Mouse (Mus musculus): ENCODE measurements at regions not wholly inside any gene's neighbourhood (a gene's known extent, or its start where the extent isn't known, plus 50 kb on each side); places are given as distances from the start of the nearest gene placed in this dataset.

GRCm38 (mm10) chr10:17042090-17042489 is 680.9 kb upstream of the Cited2 start:
- intact Hi-C loops (cut with DNase I), result no loop called here

GRCm38 (mm10) chr10:17042973-17043372 is 680.0 kb upstream of the Cited2 start:
- H3K27ac ChIP-seq, result no peak overlapping the region

More at GRCm38 (mm10) chr10:17042090-17042489, 680.9 kb upstream of the Cited2 start:
- H3K4me3 ChIP-seq, result no peak overlapping the region
- peaks cover 2% of the 10 kb centered on the region for H3K4me1 ChIP-seq (ENCODE audit: control insufficient read depth, insufficient read depth, low read length)
- WGBS, result 87% methylated on average over 1 of the region's 1 CpGs
- no peak overlapping the region for H3K9ac ChIP-seq (ENCODE audit: low read depth, low read length)
- no peaks in the 10 kb centered on the region for H3K79me2 ChIP-seq (replicated peaks; ENCODE audit: control insufficient read depth, insufficient read depth, low read length)
- H3K27ac ChIP-seq, result no peak overlapping the region
- TF ChIP-seq POLR2A (IDR thresholded peaks at IDR 0.05; ENCODE audit: insufficient read depth, low read depth, low read length) (no peak), EP300 (IDR thresholded peaks at IDR 0.05; ENCODE audit: insufficient read depth, low read depth, low read length) (no peak), CTCF (IDR thresholded peaks at IDR 0.05) (no peak)
- no peak for DNase-seq
- no peaks in the 10 kb centered on the region for H3K36me3 ChIP-seq (ENCODE audit: control insufficient read depth, insufficient read depth, low read length)
- no peaks in the 10 kb centered on the region for H3K27me3 ChIP-seq (ENCODE audit: control insufficient read depth, insufficient read depth, low read length)

GRCm38 (mm10) chr10:17046765-17047164 is 676.3 kb upstream of the Cited2 start:
- no peak for DNase-seq
- Histone ChIP-seq H3K27me3 (ENCODE audit: control insufficient read depth, insufficient read depth, low read length) (no peaks in the 10 kb centered on the region), H3K27ac (no peak overlapping the region), H3K79me2 (replicated peaks; ENCODE audit: control insufficient read depth, insufficient read depth, low read length) (no peaks in the 10 kb centered on the region), H3K4me3 (no peak overlapping the region), H3K36me3 (ENCODE audit: control insufficient read depth, insufficient read depth, low read length) (no peaks in the 10 kb centered on the region), H3K9ac (ENCODE audit: low read depth, low read length) (no peak overlapping the region), H3K4me1 (ENCODE audit: control insufficient read depth, insufficient read depth, low read length) (no peaks in the 10 kb centered on the region; the same call in 1 of the 2 replicates)
- intact Hi-C loops (cut with DNase I), result no loop called here
- WGBS, result 87% methylated on average over 5 of the region's 5 CpGs
- TF ChIP-seq EP300 (IDR thresholded peaks at IDR 0.05; ENCODE audit: insufficient read depth, low read depth, low read length) (no peak), CTCF (IDR thresholded peaks at IDR 0.05) (no peak), POLR2A (IDR thresholded peaks at IDR 0.05; ENCODE audit: insufficient read depth, low read depth, low read length) (no peak)

More at GRCm38 (mm10) chr10:17042973-17043372, 680.0 kb upstream of the Cited2 start:
- Histone ChIP-seq H3K9ac (ENCODE audit: low read depth, low read length) (no peak overlapping the region), H3K4me1 (ENCODE audit: control insufficient read depth, insufficient read depth, low read length) (peaks cover 2% of the 10 kb centered on the region), H3K79me2 (replicated peaks; ENCODE audit: control insufficient read depth, insufficient read depth, low read length) (no peaks in the 10 kb centered on the region), H3K4me3 (no peak overlapping the region), H3K36me3 (ENCODE audit: control insufficient read depth, insufficient read depth, low read length) (no peaks in the 10 kb centered on the region), H3K27me3 (ENCODE audit: control insufficient read depth, insufficient read depth, low read length) (no peaks in the 10 kb centered on the region)
- peak in 1 of 2 experiments; percentile 7 for DNase-seq
- no peak for TF ChIP-seq POLR2A (IDR thresholded peaks at IDR 0.05; ENCODE audit: insufficient read depth, low read depth, low read length)
- no peak for TF ChIP-seq CTCF (IDR thresholded peaks at IDR 0.05)
- no peak for TF ChIP-seq EP300 (IDR thresholded peaks at IDR 0.05; ENCODE audit: insufficient read depth, low read depth, low read length)
- WGBS, result 42% methylated on average over 3 of the region's 3 CpGs
- intact Hi-C loops (cut with DNase I), result no loop called here

GRCm38 (mm10) chr10:17072906-17073305 is 650.1 kb upstream of the Cited2 start:
- H3K27me3 ChIP-seq (ENCODE audit: control insufficient read depth, insufficient read depth, low read length), result no peaks in the 10 kb centered on the region
- no peak overlapping the region for H3K9ac ChIP-seq (ENCODE audit: low read depth, low read length)
- H3K79me2 ChIP-seq (replicated peaks; ENCODE audit: control insufficient read depth, insufficient read depth, low read length), result no peaks in the 10 kb centered on the region
- intact Hi-C loops (cut with DNase I), result no loop called here
- no peak overlapping the region for H3K27ac ChIP-seq
- WGBS, result 44% methylated on average over 1 of the region's 1 CpGs
- TF ChIP-seq CTCF (IDR thresholded peaks at IDR 0.05) (no peak), EP300 (IDR thresholded peaks at IDR 0.05; ENCODE audit: insufficient read depth, low read depth, low read length) (no peak), POLR2A (IDR thresholded peaks at IDR 0.05; ENCODE audit: insufficient read depth, low read depth, low read length) (no peak)
- peaks cover 2% of the 10 kb centered on the region for H3K4me1 ChIP-seq (ENCODE audit: control insufficient read depth, insufficient read depth, low read length)
- H3K36me3 ChIP-seq (ENCODE audit: control insufficient read depth, insufficient read depth, low read length), result no peaks in the 10 kb centered on the region; the same call in 1 of the 2 replicates
- H3K4me3 ChIP-seq, result no peak overlapping the region
- DNase-seq, result no peak

GRCm38 (mm10) chr10:17074013-17074401 is 649.0 kb upstream of the Cited2 start:
- Histone ChIP-seq H3K27me3 (ENCODE audit: control insufficient read depth, insufficient read depth, low read length) (no peaks in the 10 kb centered on the region), H3K4me1 (ENCODE audit: control insufficient read depth, insufficient read depth, low read length) (peaks cover 2% of the 10 kb centered on the region), H3K27ac (no peak overlapping the region), H3K9ac (ENCODE audit: low read depth, low read length) (no peak overlapping the region), H3K36me3 (ENCODE audit: control insufficient read depth, insufficient read depth, low read length) (no peaks in the 10 kb centered on the region; the same call in 1 of the 2 replicates), H3K4me3 (no peak overlapping the region), H3K79me2 (replicated peaks; ENCODE audit: control insufficient read depth, insufficient read depth, low read length) (no peaks in the 10 kb centered on the region)
- WGBS, result 64% methylated on average over 1 of the region's 1 CpGs
- DNase-seq, result no peak
- intact Hi-C loops (cut with DNase I), result no loop called here
- no peak for TF ChIP-seq EP300 (IDR thresholded peaks at IDR 0.05; ENCODE audit: insufficient read depth, low read depth, low read length)
- TF ChIP-seq POLR2A (IDR thresholded peaks at IDR 0.05; ENCODE audit: insufficient read depth, low read depth, low read length), result no peak
- no peak for TF ChIP-seq CTCF (IDR thresholded peaks at IDR 0.05)

GRCm38 (mm10) chr10:17074402-17075027 is 648.5 kb upstream of the Cited2 start:
- Histone ChIP-seq H3K9ac (ENCODE audit: low read depth, low read length) (no peak overlapping the region), H3K4me3 (no peak overlapping the region), H3K36me3 (ENCODE audit: control insufficient read depth, insufficient read depth, low read length) (no peaks in the 10 kb centered on the region; the same call in 1 of the 2 replicates), H3K79me2 (replicated peaks; ENCODE audit: control insufficient read depth, insufficient read depth, low read length) (no peaks in the 10 kb centered on the region), H3K27me3 (ENCODE audit: control insufficient read depth, insufficient read depth, low read length) (no peaks in the 10 kb centered on the region), H3K4me1 (ENCODE audit: control insufficient read depth, insufficient read depth, low read length) (peaks cover 2% of the 10 kb centered on the region), H3K27ac (no peak overlapping the region)
- 67% methylated on average over 6 of the region's 6 CpGs for WGBS
- no peak for DNase-seq
- TF ChIP-seq CTCF (IDR thresholded peaks at IDR 0.05) (no peak), EP300 (IDR thresholded peaks at IDR 0.05; ENCODE audit: insufficient read depth, low read depth, low read length) (no peak), POLR2A (IDR thresholded peaks at IDR 0.05; ENCODE audit: insufficient read depth, low read depth, low read length) (no peak)
- intact Hi-C loops (cut with DNase I), result loop anchor here (5.0 kb wide), 1 partner anchor 648 kb away; the partner anchor contains the start of gene Cited2

All from heart, adult 2 months (tissue).